Mouse (Mus musculus): ENCODE measurements around the gene Tacc2.
"Not testable (repeated sequence)": the region's sequence is repeated elsewhere in the genome, so short reads cannot be mapped to it uniquely, and the experiment has no call there.

Tacc2 gene

GRCm38 (mm10) chr7:130573746-130574145, 3.5 kb upstream of the Tacc2 start:
- no peak for DNase-seq

GRCm38 (mm10) chr7:130574211-130574991, 2.8 kb upstream of the Tacc2 start:
- DNase-seq = no peak

GRCm38 (mm10) chr7:130576981-130577380, 257 bp upstream of the Tacc2 start:
- DNase-seq = no peak

- no peak for DNase-seq
Observed at GRCm38 (mm10) chr7:130578066-130578465, 828 bp downstream of the Tacc2 start.

- no peak for DNase-seq
Observed at GRCm38 (mm10) chr7:130578607-130579006, 1.4 kb downstream of the Tacc2 start.

- DNase-seq = no peak
Observed at GRCm38 (mm10) chr7:130586521-130587072, 9.4 kb downstream of the Tacc2 start.

GRCm38 (mm10) chr7:130590081-130590828, 13.0 kb downstream of the Tacc2 start:
- no peak for DNase-seq

- DNase-seq = no peak
Observed at GRCm38 (mm10) chr7:130590845-130591437, 13.7 kb downstream of the Tacc2 start.

GRCm38 (mm10) chr7:130592975-130593374, 15.7 kb downstream of the Tacc2 start:
- not testable (repeated sequence) for DNase-seq

- not testable (repeated sequence) for DNase-seq
Observed at GRCm38 (mm10) chr7:130593375-130594239, 16.4 kb downstream of the Tacc2 start.

- not testable (repeated sequence) for DNase-seq
Observed at GRCm38 (mm10) chr7:130596079-130596855, 19.0 kb downstream of the Tacc2 start.

- DNase-seq = no peak
Observed at GRCm38 (mm10) chr7:130597546-130597945, 20.3 kb downstream of the Tacc2 start.

GRCm38 (mm10) chr7:130600074-130600473, 22.8 kb downstream of the Tacc2 start:
- DNase-seq = no peak

GRCm38 (mm10) chr7:130600546-130600945, 23.3 kb downstream of the Tacc2 start:
- DNase-seq = no peak

GRCm38 (mm10) chr7:130602804-130603203, 25.6 kb downstream of the Tacc2 start:
- DNase-seq = no peak

- no peak for DNase-seq
Observed at GRCm38 (mm10) chr7:130603556-130603955, 26.3 kb downstream of the Tacc2 start.

GRCm38 (mm10) chr7:130604390-130604789, 27.2 kb downstream of the Tacc2 start:
- DNase-seq = no peak

GRCm38 (mm10) chr7:130605111-130605510, 27.9 kb downstream of the Tacc2 start:
- no peak for DNase-seq

- DNase-seq = no peak
Observed at GRCm38 (mm10) chr7:130606958-130607357, 29.7 kb downstream of the Tacc2 start.

GRCm38 (mm10) chr7:130613973-130614372, 36.7 kb downstream of the Tacc2 start:
- no peak for DNase-seq

- DNase-seq = no peak
Observed at GRCm38 (mm10) chr7:130617591-130617990, 40.4 kb downstream of the Tacc2 start.
